ENCODE assay signal across 8 mouse cellular contexts in genomic region chr9:61947402-61948346, GRCm38 (mm10). TPM values are rescaled to one million over a fixed set of nuclear protein-coding genes. Genes with fewer than 3 reads are reported as not detected.
DNase-seq lines count a peak whose midpoint lies in the region; ATAC-seq lines count a peak whose summit lies in the region.

No protein-coding gene starts in this region.

- no peaks in the 10 kb centered on the region for H3K36me3 ChIP-seq in hindbrain, embryonic 16.5 days (ENCODE audit: control insufficient read depth, insufficient read depth, low read length)
- peaks cover 14% of the 10 kb centered on the region for H3K36me3 ChIP-seq in megakaryocyte, embryonic 14.5 days (replicated peaks; ENCODE audit: low read length)

- peak; percentile 85 for ATAC-seq in hindbrain, embryonic 16.5 days

- 8% methylated on average over 24 of the region's 24 CpGs for WGBS in hindbrain, embryonic 16.5 days

- peaks cover 4% of the 10 kb centered on the region for H3K4me1 ChIP-seq in hindbrain, embryonic 16.5 days (ENCODE audit: control insufficient read depth, insufficient read depth, low read depth, low read length)
- H3K4me1 ChIP-seq in megakaryocyte, embryonic 14.5 days: peaks cover 22% of the 10 kb centered on the region

- H3K4me2 ChIP-seq in hindbrain, embryonic 16.5 days (ENCODE audit: low read length): peak overlapping the region; percentile 100

- peak overlapping the region; percentile 78 for H3K4me3 ChIP-seq in hindbrain, embryonic 16.5 days (ENCODE audit: low read length)
- H3K4me3 ChIP-seq in megakaryocyte, embryonic 14.5 days (replicated peaks): peak overlapping the region; percentile 86

- H3K9ac ChIP-seq in hindbrain, embryonic 16.5 days (ENCODE audit: low read depth, low read length): peak overlapping the region; percentile 19

- H3K9me3 ChIP-seq in hindbrain, embryonic 16.5 days (ENCODE audit: control insufficient read depth, low read length): no peaks in the 10 kb centered on the region
- H3K9me3 ChIP-seq in megakaryocyte, embryonic 14.5 days: no peaks in the 10 kb centered on the region

- DNase-seq in adipocyte (ENCODE audit: low spot score): peak; percentile 82
- peak; percentile 74 to 75 for DNase-seq in cerebellum, postnatal 36 days
- peak; percentile 69 for DNase-seq in gastrocnemius, adult 18-20 months (ENCODE audit: low spot score)
- peak; percentile 33 to 56 for DNase-seq in left cerebral cortex, adult 8-10 months (ENCODE audit: low spot score in 2 of 2)
- DNase-seq in right cerebral cortex, postnatal 25 days: peak; percentile 67
- peak; percentile 69 for DNase-seq in yolk sac, embryonic 10.5 days (ENCODE audit: low spot score)

- no peaks in the 10 kb centered on the region for H3K27me3 ChIP-seq in hindbrain, embryonic 16.5 days (replicated peaks; ENCODE audit: control insufficient read depth, insufficient read depth, low read length)
- H3K27me3 ChIP-seq in megakaryocyte, embryonic 14.5 days (replicated peaks): peaks cover 34% of the 10 kb centered on the region

- no peak overlapping the region for H3K27ac ChIP-seq in hindbrain, embryonic 16.5 days (ENCODE audit: low read depth, low read length)

RNA-seq across cellular contexts. Expression of gene Kif23, which starts 1.1 kb away (rescaled TPM):
- total RNA-seq in gastrocnemius, adult 18-20 months (2021): under 1 TPM; 0.37 to 0.88 TPM
- polyA plus RNA-seq in hindbrain, embryonic 16.5 days (2015; fragmentation: Nextera tagmentation; extraction: Ambion mirVana): 13.7 and 18.6 TPM in 2 replicates
- total RNA-seq in left cerebral cortex, adult 8-10 months (2022): 1 to 10 TPM; 1.2 to 2.1 (median 2.1) TPM
- 6.4 TPM in 1 of 2 replicates, not detected in the other for polyA plus RNA-seq in megakaryocyte, embryonic 14.5 days (2012; ENCODE audit: insufficient read depth, low replicate concordance)

RNA-seq across cellular contexts. Expression of gene Rplp1, which starts 33.3 kb away (rescaled TPM):
- total RNA-seq in gastrocnemius, adult 18-20 months (2021): 1,000 to 10,000 TPM; 1,375 to 1,461 TPM
- polyA plus RNA-seq in hindbrain, embryonic 16.5 days (2015; fragmentation: Nextera tagmentation; extraction: Ambion mirVana): 902 and 928 TPM in 2 replicates
- total RNA-seq in left cerebral cortex, adult 8-10 months (2022): 1,000 to 10,000 TPM; 1,482 to 1,620 (median 1,566) TPM
- polyA plus RNA-seq in megakaryocyte, embryonic 14.5 days (2012; ENCODE audit: insufficient read depth, low replicate concordance): 7,646 and 25,287 TPM in 2 replicates
